Mouse (Mus musculus): ENCODE measurements around the gene Pp2d1. TPM values are rescaled to one million over a fixed set of nuclear protein-coding genes. Genes with fewer than 3 reads are reported as not detected.
A peak's percentile ranks its signal among the peaks of the same experiment; 100 is the strongest.

The Pp2d1 gene
- polyA plus RNA-seq, 1 experiment = not detected

DNA sequence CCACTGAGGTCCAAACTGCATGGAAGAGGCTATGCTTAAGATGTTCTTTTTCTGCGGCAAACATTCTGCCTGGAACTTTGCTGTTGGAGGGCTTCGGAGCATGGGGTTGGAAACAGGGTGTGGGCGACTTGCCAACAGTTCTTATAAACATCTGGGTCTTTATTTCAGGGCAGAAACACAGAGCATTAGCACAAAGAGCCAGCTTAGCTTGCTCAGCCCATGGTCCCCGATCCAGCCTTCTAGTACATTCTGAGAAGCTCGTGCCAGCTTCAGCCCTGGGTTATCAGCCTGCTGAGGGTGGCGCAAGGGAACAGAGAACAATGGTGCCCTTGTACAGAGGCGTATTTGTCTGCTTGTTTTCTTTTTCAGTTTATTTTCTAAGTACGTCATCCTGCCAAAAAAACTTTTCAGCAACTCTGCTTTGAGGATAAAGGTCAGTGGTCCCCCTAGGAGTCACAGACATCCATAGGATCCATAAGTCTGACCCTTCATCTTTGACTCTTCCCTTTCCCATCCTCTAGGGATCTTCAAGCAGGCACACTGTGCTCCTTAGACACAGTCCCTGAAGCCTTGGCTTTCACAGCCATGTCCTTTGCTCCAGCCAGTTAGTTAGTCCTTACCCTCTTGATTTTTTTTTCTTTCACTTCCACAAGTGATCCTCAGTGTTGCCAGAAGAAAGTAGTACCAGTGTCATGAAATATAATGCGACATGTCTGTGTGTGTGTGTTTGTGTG lies 4.5 kb upstream of the Pp2d1 start:
- no peak for TF ChIP-seq CTCF (IDR thresholded peaks at IDR 0.05; ENCODE audit: low read depth, low read length)
- no peak for TF ChIP-seq POLR2A (IDR thresholded peaks at IDR 0.05; ENCODE audit: borderline replicate concordance, low read depth, low read length)
- H3K4me1 ChIP-seq (ENCODE audit: control insufficient read depth, insufficient read depth, low read length) = no peaks in the 10 kb centered on the region
- H3K4me3 ChIP-seq (ENCODE audit: insufficient read depth, low read length) = no peak overlapping the region
- H3K27ac ChIP-seq (ENCODE audit: insufficient read depth, low read depth, low read length) = no peak overlapping the region

DNA sequence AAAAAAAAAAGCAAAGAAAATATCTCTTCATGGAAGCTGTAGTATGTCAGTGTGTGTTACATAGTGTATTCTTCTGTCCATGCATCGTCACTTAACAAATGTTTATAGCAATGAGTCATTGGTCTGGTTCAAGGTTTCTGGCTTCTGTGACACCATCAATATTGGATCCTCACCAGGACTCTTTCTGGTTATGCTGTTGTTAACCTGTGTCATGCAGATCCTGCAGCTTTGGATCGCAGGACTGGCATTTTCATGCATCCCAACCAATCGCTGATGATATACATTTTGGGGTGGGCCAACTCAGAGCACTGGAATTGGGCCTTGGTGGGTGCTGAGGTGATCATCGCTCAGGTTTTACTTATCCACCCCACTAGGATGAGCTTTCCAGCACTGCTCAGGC lies 3.3 kb upstream of the Pp2d1 start:
- Histone ChIP-seq H3K27ac (ENCODE audit: insufficient read depth, low read depth, low read length) (no peak overlapping the region), H3K4me1 (ENCODE audit: control insufficient read depth, insufficient read depth, low read length) (no peaks in the 10 kb centered on the region), H3K4me3 (ENCODE audit: insufficient read depth, low read length) (no peak overlapping the region)
- TF ChIP-seq CTCF (IDR thresholded peaks at IDR 0.05; ENCODE audit: low read depth, low read length) (no peak), POLR2A (IDR thresholded peaks at IDR 0.05; ENCODE audit: borderline replicate concordance, low read depth, low read length) (no peak)

DNA sequence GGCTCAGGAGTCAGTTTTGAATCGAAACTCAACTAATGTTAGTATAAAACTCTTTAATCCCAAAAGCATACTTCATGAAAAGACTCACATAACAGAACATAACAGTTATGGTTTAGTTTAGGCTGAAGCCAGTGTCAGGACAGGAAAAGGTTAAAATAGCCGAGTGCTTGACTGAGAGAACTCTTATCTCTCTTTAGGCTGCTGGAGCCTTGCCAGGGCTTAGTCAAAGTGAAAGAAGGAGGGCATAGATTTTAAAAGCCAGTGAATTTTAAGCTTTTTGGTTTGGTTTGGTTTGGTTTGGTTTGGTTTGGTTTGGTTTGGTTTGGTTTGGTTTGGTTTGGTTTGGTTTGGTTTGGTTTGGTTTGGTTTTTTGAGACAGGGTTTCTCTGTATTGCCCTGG lies 6.8 kb downstream of the Pp2d1 start:
- no peak overlapping the region for H3K4me3 ChIP-seq (ENCODE audit: insufficient read depth, low read length)
- no peaks in the 10 kb centered on the region for H3K4me1 ChIP-seq (ENCODE audit: control insufficient read depth, insufficient read depth, low read length)
- TF ChIP-seq POLR2A (IDR thresholded peaks at IDR 0.05; ENCODE audit: borderline replicate concordance, low read depth, low read length) (no peak), CTCF (IDR thresholded peaks at IDR 0.05; ENCODE audit: low read depth, low read length) (no peak)
- H3K27ac ChIP-seq (ENCODE audit: insufficient read depth, low read depth, low read length) = no peak overlapping the region

DNA sequence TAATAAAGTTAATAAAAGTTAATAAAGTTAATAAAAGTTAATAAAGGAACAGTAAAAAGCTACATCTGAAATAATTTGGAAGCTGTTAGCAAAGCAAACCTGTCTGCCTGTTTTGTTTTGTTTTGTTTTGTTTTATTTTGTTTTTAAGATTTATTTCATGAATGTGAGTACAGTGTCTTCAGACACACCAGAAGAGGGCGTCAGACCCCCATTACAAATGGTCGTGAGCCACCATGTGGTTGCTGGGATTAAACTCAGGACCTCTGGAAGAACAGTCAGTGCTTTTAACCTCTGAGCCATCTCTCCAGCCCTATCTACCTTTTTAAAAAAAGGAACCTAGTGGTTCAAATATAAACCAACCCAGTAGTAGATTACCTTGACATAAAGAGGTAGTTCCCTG lies 8.1 kb downstream of the Pp2d1 start:
- Histone ChIP-seq H3K4me1 (ENCODE audit: control insufficient read depth, insufficient read depth, low read length) (no peaks in the 10 kb centered on the region), H3K27ac (ENCODE audit: insufficient read depth, low read depth, low read length) (no peak overlapping the region), H3K4me3 (ENCODE audit: insufficient read depth, low read length) (no peak overlapping the region)
- no peak for TF ChIP-seq POLR2A (IDR thresholded peaks at IDR 0.05; ENCODE audit: borderline replicate concordance, low read depth, low read length)
- no peak for TF ChIP-seq CTCF (IDR thresholded peaks at IDR 0.05; ENCODE audit: low read depth, low read length)

DNA sequence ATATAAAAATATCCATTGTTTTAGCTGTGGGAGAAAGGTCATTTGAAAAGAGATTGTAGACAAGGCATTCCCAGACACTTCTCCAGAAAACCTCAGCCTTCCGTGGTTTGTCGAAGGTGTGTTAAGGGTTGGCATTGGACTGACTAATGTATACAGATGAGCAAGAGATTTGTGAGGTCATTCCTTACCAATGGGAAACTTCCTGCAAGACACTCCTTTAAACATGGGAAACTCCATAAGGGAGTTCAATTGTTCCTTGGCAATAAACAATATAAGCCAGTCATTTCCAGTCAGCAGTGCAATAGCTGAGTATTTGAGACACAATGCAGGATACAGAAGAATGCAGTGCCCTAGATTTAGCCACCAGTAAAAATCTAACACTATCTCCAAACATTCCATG lies 11.2 kb downstream of the Pp2d1 start:
- H3K4me1 ChIP-seq (ENCODE audit: control insufficient read depth, insufficient read depth, low read length) = no peaks in the 10 kb centered on the region
- H3K4me3 ChIP-seq (ENCODE audit: insufficient read depth, low read length) = no peak overlapping the region
- no peak overlapping the region for H3K27ac ChIP-seq (ENCODE audit: insufficient read depth, low read depth, low read length)
- TF ChIP-seq CTCF (IDR thresholded peaks at IDR 0.05; ENCODE audit: low read depth, low read length) = no peak
- no peak for TF ChIP-seq POLR2A (IDR thresholded peaks at IDR 0.05; ENCODE audit: borderline replicate concordance, low read depth, low read length)

DNA sequence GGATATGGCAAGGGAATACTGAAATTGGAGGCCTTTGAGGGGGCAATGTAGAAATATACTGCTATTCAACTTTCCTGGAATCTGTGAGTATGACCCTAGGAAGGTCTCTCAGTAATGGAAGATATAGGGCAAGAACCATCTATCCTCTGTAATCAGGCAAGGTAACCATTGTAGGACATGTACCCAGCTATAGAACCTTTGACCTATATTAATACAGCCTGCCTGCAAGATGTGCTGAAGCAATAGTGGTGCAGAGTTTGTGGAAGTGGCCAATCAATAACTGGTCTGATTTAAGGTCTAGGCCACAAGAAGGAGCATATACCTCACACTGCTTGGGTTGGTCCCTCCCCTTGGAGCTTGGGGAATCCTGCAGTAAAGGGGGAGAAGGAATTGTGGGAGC lies 18.7 kb downstream of the Pp2d1 start:
- Histone ChIP-seq H3K4me1 (ENCODE audit: control insufficient read depth, insufficient read depth, low read length) (no peaks in the 10 kb centered on the region), H3K27ac (ENCODE audit: insufficient read depth, low read depth, low read length) (no peak overlapping the region)

DNA sequence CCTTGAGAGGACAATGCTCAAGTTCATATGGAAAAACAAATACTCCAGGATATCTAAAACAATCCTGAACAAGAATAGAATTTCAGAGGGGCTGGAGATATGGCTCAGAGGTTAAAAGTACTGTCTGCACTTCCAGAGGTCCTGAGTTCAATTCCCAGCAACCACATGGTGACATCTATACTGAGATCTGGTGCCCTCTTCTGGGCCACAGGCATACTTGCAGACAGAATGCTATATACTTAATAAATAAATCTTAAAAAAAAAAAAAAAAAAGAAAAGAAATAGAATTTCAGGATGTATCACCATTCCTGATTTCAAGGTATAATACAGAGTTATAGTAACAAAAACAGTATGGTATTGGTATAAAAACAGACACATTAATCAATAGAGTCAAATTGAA lies 19.9 kb downstream of the Pp2d1 start:
- Histone ChIP-seq H3K27ac (ENCODE audit: insufficient read depth, low read depth, low read length) (no peak overlapping the region), H3K4me1 (ENCODE audit: control insufficient read depth, insufficient read depth, low read length) (no peaks in the 10 kb centered on the region), H3K4me3 (ENCODE audit: insufficient read depth, low read length) (no peak overlapping the region)
- no peak for TF ChIP-seq CTCF (IDR thresholded peaks at IDR 0.05; ENCODE audit: low read depth, low read length)
- no peak for TF ChIP-seq POLR2A (IDR thresholded peaks at IDR 0.05; ENCODE audit: borderline replicate concordance, low read depth, low read length)

More for the DNA sequence above, 18.7 kb downstream of the Pp2d1 start:
- TF ChIP-seq CTCF (IDR thresholded peaks at IDR 0.05; ENCODE audit: low read depth, low read length) (no peak), POLR2A (IDR thresholded peaks at IDR 0.05; ENCODE audit: borderline replicate concordance, low read depth, low read length) (no peak)
- H3K4me3 ChIP-seq (ENCODE audit: insufficient read depth, low read length) = no peak overlapping the region

DNA sequence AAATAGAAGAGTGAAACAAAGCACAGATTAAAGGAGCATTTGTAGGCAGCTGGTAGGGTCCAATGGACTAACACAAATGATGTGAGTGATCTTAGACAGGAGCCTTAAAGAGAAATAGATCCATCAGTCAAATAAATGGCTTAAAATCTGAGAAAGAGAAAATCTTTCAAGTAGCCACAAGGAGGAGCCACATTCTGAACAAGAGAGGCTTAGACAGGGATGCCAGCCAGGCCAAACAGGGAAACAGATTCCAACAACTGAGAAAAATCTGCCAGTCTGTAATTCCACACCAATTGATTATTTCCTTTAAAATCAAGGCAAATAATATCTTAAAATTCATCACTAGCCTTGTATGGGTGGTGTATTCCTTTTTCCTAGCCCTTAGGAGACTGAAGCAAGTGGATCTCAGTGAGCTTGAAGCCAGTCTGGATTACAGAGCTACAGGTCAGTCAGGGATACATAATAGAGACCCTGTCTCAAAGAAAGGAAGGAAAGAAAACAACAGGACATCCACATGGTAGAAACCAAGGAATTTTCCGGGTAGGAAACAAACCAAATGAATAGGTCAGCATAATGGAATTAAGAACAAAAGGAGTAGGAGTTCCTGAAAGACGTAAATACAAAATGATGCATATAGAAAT lies 26.8 kb downstream of the Pp2d1 start:
- Histone ChIP-seq H3K4me3 (ENCODE audit: insufficient read depth, low read length) (no peak overlapping the region), H3K4me1 (ENCODE audit: control insufficient read depth, insufficient read depth, low read length) (no peaks in the 10 kb centered on the region), H3K27ac (ENCODE audit: insufficient read depth, low read depth, low read length) (no peak overlapping the region)
- TF ChIP-seq CTCF (IDR thresholded peaks at IDR 0.05; ENCODE audit: low read depth, low read length) (no peak), POLR2A (IDR thresholded peaks at IDR 0.05; ENCODE audit: borderline replicate concordance, low read depth, low read length) (no peak)

DNA sequence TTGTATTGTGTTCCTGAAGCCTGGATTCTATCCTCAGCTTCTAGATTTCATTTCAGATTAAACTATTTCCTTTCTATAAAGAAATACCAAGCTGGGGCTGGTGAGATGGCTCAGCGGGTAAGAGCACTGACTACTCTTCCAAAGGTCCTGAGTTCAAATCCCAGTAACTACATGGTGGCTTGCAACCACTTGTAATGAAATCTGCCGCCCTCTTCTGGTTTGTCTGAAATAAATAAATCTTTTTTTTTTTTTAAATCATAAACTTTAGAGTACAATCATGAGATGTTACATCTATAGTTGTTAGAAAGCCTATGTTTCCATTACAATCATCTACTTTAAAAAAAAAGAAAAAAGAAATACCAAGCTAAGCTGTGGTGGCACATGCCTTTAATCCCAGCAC lies 36.3 kb downstream of the Pp2d1 start:
- TF ChIP-seq CTCF (IDR thresholded peaks at IDR 0.05; ENCODE audit: low read depth, low read length) (no peak), POLR2A (IDR thresholded peaks at IDR 0.05; ENCODE audit: borderline replicate concordance, low read depth, low read length) (no peak)
- Histone ChIP-seq H3K27ac (ENCODE audit: insufficient read depth, low read depth, low read length) (no peak overlapping the region), H3K4me3 (ENCODE audit: insufficient read depth, low read length) (no peak overlapping the region), H3K4me1 (ENCODE audit: control insufficient read depth, insufficient read depth, low read length) (no peaks in the 10 kb centered on the region)

DNA sequence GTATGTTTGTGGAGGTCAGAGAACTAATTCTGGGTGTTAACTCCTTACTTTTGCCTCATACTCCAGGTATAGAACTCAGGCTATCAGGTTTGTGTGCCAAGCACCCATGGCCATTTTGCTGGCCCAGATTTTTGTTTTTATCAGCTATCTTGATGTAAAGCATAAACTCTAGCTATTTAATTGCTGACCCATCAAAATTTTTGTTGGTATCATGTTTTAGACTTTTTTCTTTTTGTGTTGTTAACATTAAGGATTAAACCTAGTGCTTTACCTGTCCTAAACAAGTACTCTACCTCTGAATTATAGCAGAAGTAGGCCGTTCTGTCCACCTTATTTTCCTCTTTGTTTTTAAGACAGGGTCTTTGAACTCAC lies 50.3 kb downstream of the Pp2d1 start:
- Histone ChIP-seq H3K27ac (ENCODE audit: insufficient read depth, low read depth, low read length) (peak overlapping the region; percentile 55), H3K4me1 (ENCODE audit: control insufficient read depth, insufficient read depth, low read length) (peaks cover 17% of the 10 kb centered on the region)
- TF ChIP-seq POLR2A (IDR thresholded peaks at IDR 0.05; ENCODE audit: borderline replicate concordance, low read depth, low read length) = no peak
- TF ChIP-seq CTCF (IDR thresholded peaks at IDR 0.05; ENCODE audit: low read depth, low read length) = no peak

More for the DNA sequence above, 50.3 kb downstream of the Pp2d1 start:
- H3K4me3 ChIP-seq (ENCODE audit: insufficient read depth, low read length) = no peak overlapping the region
